Mouse (Mus musculus): ENCODE data around the gene Actr5. TPM values are rescaled to one million over a fixed set of nuclear protein-coding genes. Genes with fewer than 3 reads are reported as not detected.

Actr5 gene
- polyA plus RNA-seq, 1 experiment, result 9.2 TPM

- Histone ChIP-seq H3K27me3 (ENCODE audit: control insufficient read depth, insufficient read depth, low read length) (no peaks in the 10 kb centered on the region; the same call in 1 of the 2 replicates), H3K36me3 (ENCODE audit: control insufficient read depth, insufficient read depth, low read length) (no peaks in the 10 kb centered on the region), H3K4me1 (ENCODE audit: control insufficient read depth, insufficient read depth, low read length) (peaks cover 19% of the 10 kb centered on the region), H3K27ac (ENCODE audit: control insufficient read depth, insufficient read depth, low read depth, low read length) (no peak within 1 kb of the TSS), H3K4me3 (ENCODE audit: control insufficient read depth, low read depth, low read length) (peak within 1 kb of the TSS; percentile 62)
- TF ChIP-seq CTCF (IDR thresholded peaks at IDR 0.05; ENCODE audit: control insufficient read depth, insufficient read depth, insufficient replicate concordance, low read depth, low read length), result no peak
- TF ChIP-seq POLR2A (IDR thresholded peaks at IDR 0.05; ENCODE audit: control insufficient read depth, low read depth, low read length), result no peak
Observed at GRCm38 (mm10) chr2:158610488-158611325, 14.0 kb upstream of the Actr5 start, which contains the start of gene Slc32a1. Gene Slc32a1, plus strand, starts transcription at chr2:158610767.

GRCm38 (mm10) chr2:158611326-158611719 lies 13.4 kb upstream of the Actr5 start:
- no peaks in the 10 kb centered on the region for H3K36me3 ChIP-seq (ENCODE audit: control insufficient read depth, insufficient read depth, low read length)
- H3K27ac ChIP-seq (ENCODE audit: control insufficient read depth, insufficient read depth, low read depth, low read length), result no peak overlapping the region
- TF ChIP-seq POLR2A (IDR thresholded peaks at IDR 0.05; ENCODE audit: control insufficient read depth, low read depth, low read length) (no peak), CTCF (IDR thresholded peaks at IDR 0.05; ENCODE audit: control insufficient read depth, insufficient read depth, insufficient replicate concordance, low read depth, low read length) (no peak)
- H3K4me1 ChIP-seq (ENCODE audit: control insufficient read depth, insufficient read depth, low read length), result peaks cover 23% of the 10 kb centered on the region
- no peaks in the 10 kb centered on the region; the same call in 1 of the 2 replicates for H3K27me3 ChIP-seq (ENCODE audit: control insufficient read depth, insufficient read depth, low read length)
- H3K4me3 ChIP-seq (ENCODE audit: control insufficient read depth, low read depth, low read length), result peak overlapping the region; percentile 62

GRCm38 (mm10) chr2:158611726-158612670 lies 12.7 kb upstream of the Actr5 start:
- Histone ChIP-seq H3K27ac (ENCODE audit: control insufficient read depth, insufficient read depth, low read depth, low read length) (no peak overlapping the region), H3K27me3 (ENCODE audit: control insufficient read depth, insufficient read depth, low read length) (no peaks in the 10 kb centered on the region; the same call in 1 of the 2 replicates), H3K36me3 (ENCODE audit: control insufficient read depth, insufficient read depth, low read length) (no peaks in the 10 kb centered on the region), H3K4me1 (ENCODE audit: control insufficient read depth, insufficient read depth, low read length) (peaks cover 23% of the 10 kb centered on the region), H3K4me3 (ENCODE audit: control insufficient read depth, low read depth, low read length) (no peak overlapping the region)
- TF ChIP-seq CTCF (IDR thresholded peaks at IDR 0.05; ENCODE audit: control insufficient read depth, insufficient read depth, insufficient replicate concordance, low read depth, low read length) (no peak), POLR2A (IDR thresholded peaks at IDR 0.05; ENCODE audit: control insufficient read depth, low read depth, low read length) (no peak)

- no peaks in the 10 kb centered on the region; the same call in 1 of the 2 replicates for H3K27me3 ChIP-seq (ENCODE audit: control insufficient read depth, insufficient read depth, low read length)
- H3K4me3 ChIP-seq (ENCODE audit: control insufficient read depth, low read depth, low read length), result no peak overlapping the region
Observed at GRCm38 (mm10) chr2:158612671-158613250, 11.9 kb upstream of the Actr5 start.

GRCm38 (mm10) chr2:158613541-158614417 lies 10.9 kb upstream of the Actr5 start:
- Histone ChIP-seq H3K27ac (ENCODE audit: control insufficient read depth, insufficient read depth, low read depth, low read length) (no peak overlapping the region), H3K27me3 (ENCODE audit: control insufficient read depth, insufficient read depth, low read length) (no peaks in the 10 kb centered on the region; the same call in 1 of the 2 replicates), H3K4me1 (ENCODE audit: control insufficient read depth, insufficient read depth, low read length) (peaks cover 23% of the 10 kb centered on the region), H3K4me3 (ENCODE audit: control insufficient read depth, low read depth, low read length) (peak overlapping the region; percentile 41), H3K36me3 (ENCODE audit: control insufficient read depth, insufficient read depth, low read length) (no peaks in the 10 kb centered on the region)
- TF ChIP-seq CTCF (IDR thresholded peaks at IDR 0.05; ENCODE audit: control insufficient read depth, insufficient read depth, insufficient replicate concordance, low read depth, low read length) (peak; percentile 64), POLR2A (IDR thresholded peaks at IDR 0.05; ENCODE audit: control insufficient read depth, low read depth, low read length) (no peak)

More at GRCm38 (mm10) chr2:158612671-158613250, 11.9 kb upstream of the Actr5 start:
- Histone ChIP-seq H3K36me3 (ENCODE audit: control insufficient read depth, insufficient read depth, low read length) (no peaks in the 10 kb centered on the region), H3K27ac (ENCODE audit: control insufficient read depth, insufficient read depth, low read depth, low read length) (no peak overlapping the region), H3K4me1 (ENCODE audit: control insufficient read depth, insufficient read depth, low read length) (peaks cover 23% of the 10 kb centered on the region)
- TF ChIP-seq CTCF (IDR thresholded peaks at IDR 0.05; ENCODE audit: control insufficient read depth, insufficient read depth, insufficient replicate concordance, low read depth, low read length), result no peak
- no peak for TF ChIP-seq POLR2A (IDR thresholded peaks at IDR 0.05; ENCODE audit: control insufficient read depth, low read depth, low read length)

GRCm38 (mm10) chr2:158614418-158614955 lies 10.2 kb upstream of the Actr5 start:
- H3K4me1 ChIP-seq (ENCODE audit: control insufficient read depth, insufficient read depth, low read length), result peaks cover 23% of the 10 kb centered on the region
- no peak overlapping the region for H3K27ac ChIP-seq (ENCODE audit: control insufficient read depth, insufficient read depth, low read depth, low read length)
- H3K36me3 ChIP-seq (ENCODE audit: control insufficient read depth, insufficient read depth, low read length), result no peaks in the 10 kb centered on the region
- no peaks in the 10 kb centered on the region; the same call in 1 of the 2 replicates for H3K27me3 ChIP-seq (ENCODE audit: control insufficient read depth, insufficient read depth, low read length)
- peak overlapping the region; percentile 1 for H3K4me3 ChIP-seq (ENCODE audit: control insufficient read depth, low read depth, low read length)
- no peak for TF ChIP-seq CTCF (IDR thresholded peaks at IDR 0.05; ENCODE audit: control insufficient read depth, insufficient read depth, insufficient replicate concordance, low read depth, low read length)
- no peak for TF ChIP-seq POLR2A (IDR thresholded peaks at IDR 0.05; ENCODE audit: control insufficient read depth, low read depth, low read length)
